Mouse (Mus musculus) spleen, adult 2 months (tissue): ENCODE results near the gene Ehd2.

Experiments used
- CTCF ChIP-seq: fragments of 200-500 bp; IDR thresholded peaks from 2 replicates; pipeline ENCODE4 v1.5.1; 2011; ENCODE audit warnings: mild to moderate bottlenecking, inconsistent platforms; ENCODE audit not compliant: insufficient read depth, insufficient read length, insufficient replicate concordance; ENCODE audit errors: extremely low read depth
- POLR2A ChIP-seq: fragments of 200-500 bp; IDR thresholded peaks from 2 replicates; pipeline ENCODE4 v1.6.1; 2011; ENCODE audit warnings: low read depth, low read length, inconsistent platforms

GRCm38 (mm10) chr7:15945721-15946536 lies 21.4 kb downstream of the Ehd2 start, which contains the start of gene Nop53:
- TF ChIP-seq CTCF (no peak), POLR2A (peak; percentile 36; the same call in 1 of the 2 replicates)
